In genomic region chr17:83637393-83637792, GRCm38 (mm10) we compare ENCODE assay signal across 8 mouse cellular contexts. TPM values are rescaled to one million over a fixed set of nuclear protein-coding genes. Genes with fewer than 3 reads are reported as not detected.
DNase-seq lines count a peak whose midpoint lies in the region; ATAC-seq and TF ChIP-seq lines count a peak whose summit lies in the region.

No protein-coding gene starts in this region.

- peak; percentile 20 to 53 for DNase-seq in heart, adult 2 months
- no peak for DNase-seq in heart, postnatal 25 days (ENCODE audit: low spot score)
- peak; percentile 21 for DNase-seq in urinary bladder, postnatal 14 days (ENCODE audit: low spot score)
- no peak for DNase-seq in urinary bladder, adult 18-20 months (ENCODE audit: low spot score in 2 of 2)
- peak; percentile 82 for DNase-seq in induced T-regulatory cell, adult 2 months (ENCODE audit: low read depth)
- DNase-seq in spleen, postnatal 10 days (ENCODE audit: low spot score in 2 of 2): peak; percentile 67 to 82
- DNase-seq in urinary bladder, postnatal 4 days (ENCODE audit: low spot score in 2 of 2): no peak

- H3K9ac ChIP-seq in heart, adult 2 months (ENCODE audit: low read depth, low read length): no peak overlapping the region

- no peak for ATAC-seq in inflammation-experienced regulatory T-cells, adult 6 months

- H3K27ac ChIP-seq in heart, adult 2 months: no peak overlapping the region

- no peaks in the 10 kb centered on the region for H3K79me2 ChIP-seq in heart, adult 2 months (replicated peaks; ENCODE audit: control insufficient read depth, insufficient read depth, low read length)

- H3K27me3 ChIP-seq in heart, adult 2 months (ENCODE audit: control insufficient read depth, insufficient read depth, low read length): no peaks in the 10 kb centered on the region; the same call in 1 of the 2 replicates

- 78% methylated on average over 2 of the region's 2 CpGs for WGBS in heart, adult 2 months

- peak; percentile 76 for TF ChIP-seq CTCF in heart, adult 2 months (IDR thresholded peaks at IDR 0.05)

- no peak overlapping the region for H3K4me3 ChIP-seq in heart, adult 2 months

- no peak for TF ChIP-seq POLR2A in heart, adult 2 months (IDR thresholded peaks at IDR 0.05; ENCODE audit: insufficient read depth, low read depth, low read length)

- TF ChIP-seq EP300 in heart, adult 2 months (IDR thresholded peaks at IDR 0.05; ENCODE audit: insufficient read depth, low read depth, low read length): no peak

- no peaks in the 10 kb centered on the region for H3K4me1 ChIP-seq in heart, adult 2 months (ENCODE audit: control insufficient read depth, insufficient read depth, low read length)

- intact Hi-C loops in heart, adult 2 months (cut with DNase I): loop anchor here (10.0 kb wide), 1 partner anchor 613 kb away; no protein-coding TSS in a partner anchor
- intact Hi-C loops in heart, postnatal 25 days (cut with DNase I): no loop called here

- H3K36me3 ChIP-seq in heart, adult 2 months (ENCODE audit: control insufficient read depth, insufficient read depth, low read length): no peaks in the 10 kb centered on the region

RNA-seq across cellular contexts. Expression of gene Kcng3, which starts 5.7 kb away (rescaled TPM):
- not detected for total RNA-seq in heart, adult 2 months (2021)
- polyA plus RNA-seq in heart, adult 2 months (2012; rRNA removed): 0.02 TPM in 1 of 2 replicates, not detected in the other
- total RNA-seq in heart, postnatal 25 days (2021): not detected
- not detected for polyA plus RNA-seq in inflammation-experienced regulatory T-cells, adult 6 months (2017; shearing (Covaris generic))

Comparison
In these comparisons a context has a peak if more than half of its experiments do, and no peak if none do; other contexts are left out.
1. DNase-seq: peak in heart, adult 2 months (2 of 2), urinary bladder, postnatal 14 days (single experiment), induced T-regulatory cell, adult 2 months (single experiment) and spleen, postnatal 10 days (2 of 2); none in heart, postnatal 25 days (single experiment), urinary bladder, adult 18-20 months (0 of 2) and urinary bladder, postnatal 4 days (0 of 2).